Mouse (Mus musculus) midbrain, embryonic 16.5 days (tissue): ENCODE data around the gene Tubb2b. TPM values are rescaled to one million over a fixed set of nuclear protein-coding genes. Genes with fewer than 3 reads are reported as not detected.

Experiments used
- ATAC-seq: fragments of 200-750 bp; cut with Nextera tagmentation; 2 replicates; pipeline ENCODE4 v1.8.0; 2017; ENCODE audit warnings: moderate TSS enrichment
- H3K27ac ChIP-seq: fragments of 300-500 bp; sonication (generic); 2 replicates; pipeline ENCODE4 v1.5.1; 2014; ENCODE audit warnings: mild to moderate bottlenecking, low read length, mixed read lengths
- H3K27me3 ChIP-seq: fragments of 300-500 bp; sonication (generic); 2 replicates; pipeline ENCODE4 v1.6.1; 2014; ENCODE audit warnings: low read depth, low read length, mixed read lengths; ENCODE audit not compliant: control insufficient read depth, insufficient read depth
- H3K36me3 ChIP-seq: fragments of 300-500 bp; sonication (generic); 2 replicates; pipeline ENCODE4 v1.6.1; 2014; ENCODE audit warnings: mild to moderate bottlenecking, low read length, moderate library complexity, mixed read lengths; ENCODE audit not compliant: control insufficient read depth, insufficient read depth
- H3K4me1 ChIP-seq: fragments of 300-500 bp; sonication (generic); 2 replicates; pipeline ENCODE4 v1.6.1; 2014; ENCODE audit warnings: mild to moderate bottlenecking, low read length, mixed read lengths; ENCODE audit not compliant: control insufficient read depth, insufficient read depth
- H3K4me2 ChIP-seq: fragments of 300-500 bp; sonication (generic); 2 replicates; pipeline ENCODE4 v1.6.1; 2014; ENCODE audit warnings: mild to moderate bottlenecking, low read length, mixed read lengths
- H3K4me3 ChIP-seq: fragments of 300-500 bp; sonication (generic); 2 replicates; pipeline ENCODE4 v1.5.1; 2014; ENCODE audit warnings: low read depth, mild to moderate bottlenecking, low read length, moderate library complexity, mixed read lengths
- H3K9ac ChIP-seq: fragments of 300-500 bp; sonication (generic); 2 replicates; pipeline ENCODE4 v1.6.1; 2014; ENCODE audit warnings: low read depth, low read length, mixed read lengths
- H3K9me3 ChIP-seq: fragments of 300-500 bp; sonication (generic); replicated peaks from 2 replicates; pipeline ENCODE4 v1.6.1; 2014; ENCODE audit warnings: mild to moderate bottlenecking, low read length, mixed read lengths; ENCODE audit not compliant: control insufficient read depth, poor library complexity, severe bottlenecking
- WGBS: fragments of 180-500 bp; shearing (Covaris S2); extraction: QIAGEN DNeasy Blood & Tissue Kit; methylation state at CpG from one replicate; pipeline ENCODE4 v1.1.7; 2014; 5-methylcytosine and 5-hydroxymethylcytosine counted together
- polyA plus RNA-seq: library from polyadenylated mRNA; unstranded; fragments of >200 nt; fragmentation: Nextera tagmentation; extraction: Ambion mirVana; gene quantifications from 2 replicates; pipeline ENCODE4 v1.2.1, GENCODE M21; 2015

Gene Tubb2b
- polyA plus RNA-seq, 1 experiment from 2014 or later: 1,315 TPM

DNA sequence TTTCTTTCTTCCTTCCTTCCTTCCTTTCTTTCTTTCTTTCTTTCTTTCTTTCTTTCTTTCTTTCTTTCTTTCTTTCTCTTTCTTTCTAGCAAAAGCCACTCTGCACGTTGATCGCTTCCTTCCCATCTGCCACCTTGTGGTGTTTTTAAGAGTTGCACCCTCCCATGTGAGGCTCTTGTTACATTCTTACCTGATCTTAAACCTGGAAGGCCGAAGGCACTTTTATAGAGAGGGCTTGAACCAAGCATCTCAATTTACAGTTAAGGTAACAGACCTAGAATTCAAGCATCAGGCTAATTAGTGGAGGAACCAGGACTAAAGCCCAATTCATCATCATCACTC is 24.6 kb upstream of the Tubb2b start:
- H3K27me3 ChIP-seq: no peaks in the 10 kb centered on the region
- H3K4me3 ChIP-seq: peak overlapping the region; percentile 26
- H3K27ac ChIP-seq: peak overlapping the region; percentile 87
- no peaks in the 10 kb centered on the region for H3K9me3 ChIP-seq
- no peaks in the 10 kb centered on the region for H3K36me3 ChIP-seq
- peak overlapping the region; percentile 57 for H3K9ac ChIP-seq
- H3K4me2 ChIP-seq: peak overlapping the region; percentile 52
- WGBS: 29% methylated on average over 3 of the region's 3 CpGs
- peaks cover 24% of the 10 kb centered on the region for H3K4me1 ChIP-seq
- peak; percentile 25; the same call in 1 of the 2 replicates for ATAC-seq

DNA sequence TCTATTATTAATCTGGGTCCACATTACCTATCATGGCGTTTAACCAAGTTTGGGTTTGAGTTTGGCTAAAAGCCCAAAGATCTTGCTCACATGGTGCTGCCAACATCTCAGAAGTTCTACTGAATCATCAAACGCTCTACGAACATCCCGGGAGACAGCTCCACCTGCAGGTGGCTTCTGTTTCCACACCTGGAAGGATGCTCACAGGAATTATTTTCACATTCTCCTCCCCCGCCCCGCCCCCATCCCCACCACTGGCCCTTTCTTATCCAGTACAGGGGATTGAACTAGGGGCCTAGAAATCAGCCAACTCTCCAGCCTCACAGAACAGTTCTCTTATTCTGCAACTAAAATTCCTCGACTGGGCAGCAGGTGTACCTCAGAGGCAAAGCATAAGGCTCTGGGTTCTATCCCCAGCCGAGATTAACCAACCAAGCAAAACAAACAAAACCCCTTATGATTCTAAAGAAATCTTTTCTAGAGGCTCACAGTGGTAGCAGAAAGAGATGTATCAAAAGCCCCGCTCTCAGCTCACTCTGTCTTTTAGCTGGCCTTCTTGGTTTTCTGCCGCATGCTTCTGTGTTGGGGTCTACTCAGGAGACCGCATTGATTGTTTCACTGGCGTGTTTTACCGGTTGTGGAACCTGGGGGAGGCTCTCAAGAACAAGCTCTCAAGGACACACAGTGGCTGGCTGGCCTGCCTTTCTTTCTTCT is 24.1 kb upstream of the Tubb2b start:
- ATAC-seq: peak; percentile 46
- WGBS: 33% methylated on average over 13 of the region's 13 CpGs

DNA sequence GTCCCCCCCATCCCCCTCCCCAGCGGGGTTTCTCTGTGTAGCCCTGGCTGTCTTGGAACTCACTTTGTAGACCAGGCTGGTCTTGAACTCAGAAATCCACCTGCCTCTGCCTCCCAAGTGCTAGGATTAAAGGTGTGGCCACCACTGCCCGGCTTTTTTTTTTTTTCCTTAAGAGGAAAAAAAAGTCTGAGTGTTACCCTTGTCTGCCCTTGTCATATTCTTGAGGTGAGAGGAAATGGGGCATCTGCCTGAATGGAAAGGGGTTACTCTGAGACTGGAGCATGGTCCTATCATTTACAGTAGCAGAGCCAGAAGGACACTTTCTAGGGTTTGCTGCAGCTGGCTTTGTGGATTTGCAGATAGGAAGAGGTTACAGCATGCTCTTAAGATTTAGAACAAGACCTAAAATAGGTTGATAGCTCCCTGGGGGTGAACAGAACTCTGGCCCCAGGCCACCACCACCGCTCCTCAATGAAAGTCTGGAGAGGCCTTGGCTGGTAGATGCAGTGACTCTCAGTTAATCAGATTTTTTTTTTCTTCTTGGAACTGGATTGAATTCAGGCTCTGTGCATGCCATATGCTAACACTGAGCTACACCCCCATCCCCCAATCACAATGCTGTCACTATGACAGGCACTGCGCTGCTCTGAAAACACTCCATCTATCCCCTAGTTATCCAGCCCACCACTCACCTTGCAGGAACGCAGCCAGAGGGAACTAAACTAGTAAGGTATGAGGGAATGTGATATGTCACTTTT is 23.2 kb upstream of the Tubb2b start:
- H3K4me3 ChIP-seq: no peak overlapping the region
- peak overlapping the region; percentile 12; the same call in 1 of the 2 replicates for H3K4me2 ChIP-seq
- no peak overlapping the region for H3K9ac ChIP-seq
- no peak for ATAC-seq
- 77% methylated on average over 4 of the region's 5 CpGs for WGBS
- no peaks in the 10 kb centered on the region for H3K27me3 ChIP-seq
- H3K9me3 ChIP-seq: no peaks in the 10 kb centered on the region
- peaks cover 30% of the 10 kb centered on the region for H3K4me1 ChIP-seq
- no peaks in the 10 kb centered on the region for H3K36me3 ChIP-seq
- peak overlapping the region; percentile 87 for H3K27ac ChIP-seq

More for the DNA sequence above, 24.1 kb upstream of the Tubb2b start:
- Histone ChIP-seq H3K4me1 (peaks cover 29% of the 10 kb centered on the region), H3K27me3 (no peaks in the 10 kb centered on the region), H3K9me3 (no peaks in the 10 kb centered on the region), H3K36me3 (no peaks in the 10 kb centered on the region), H3K27ac (peak overlapping the region; percentile 87), H3K4me3 (peak overlapping the region; percentile 26), H3K4me2 (peak overlapping the region; percentile 52), H3K9ac (peak overlapping the region; percentile 57)

DNA sequence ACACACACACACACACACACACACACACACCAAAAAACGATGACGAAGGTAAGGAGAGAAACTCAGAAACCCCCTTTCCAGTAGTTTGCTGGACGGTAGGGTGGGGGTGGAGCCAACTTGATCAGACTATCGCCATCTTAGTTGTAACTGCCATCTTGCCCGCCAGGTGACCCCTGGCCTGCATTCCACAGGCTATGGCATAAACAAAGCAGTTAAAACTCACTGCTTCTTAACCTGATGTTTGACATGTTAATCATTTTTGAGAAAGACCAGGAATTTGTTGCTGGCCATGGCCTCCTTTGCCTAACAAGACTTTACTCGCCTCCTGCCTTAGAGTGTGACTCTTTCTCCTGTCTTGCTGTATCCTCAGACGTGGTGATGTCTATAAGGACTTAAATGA is 22.4 kb upstream of the Tubb2b start:
- no peak for ATAC-seq

DNA sequence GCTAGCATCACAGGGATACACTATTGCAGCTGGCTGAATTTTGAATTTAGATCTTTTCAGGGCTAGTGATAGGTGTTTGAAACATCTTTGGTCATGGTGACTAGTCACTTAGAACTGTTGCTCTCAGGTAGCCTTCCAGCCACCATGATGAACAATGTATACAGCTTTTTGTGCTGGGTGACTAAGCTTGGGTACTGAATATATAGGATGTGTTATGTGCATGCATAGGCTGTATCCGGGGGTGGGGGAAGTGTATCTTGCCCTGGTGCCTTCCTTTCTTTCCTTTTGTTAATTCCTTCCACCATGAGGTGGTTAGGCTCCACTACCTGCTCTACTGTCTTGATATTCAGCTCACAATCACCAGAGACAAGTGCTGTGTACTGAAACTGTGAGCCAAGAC is 21.2 kb upstream of the Tubb2b start:
- 92% methylated on average over 1 of the region's 1 CpGs for WGBS
- ATAC-seq: no peak

More for the DNA sequence above, 22.4 kb upstream of the Tubb2b start:
- Histone ChIP-seq H3K4me1 (peaks cover 37% of the 10 kb centered on the region), H3K36me3 (no peaks in the 10 kb centered on the region), H3K9ac (no peak overlapping the region), H3K27ac (no peak overlapping the region), H3K9me3 (no peaks in the 10 kb centered on the region), H3K27me3 (no peaks in the 10 kb centered on the region), H3K4me3 (no peak overlapping the region), H3K4me2 (no peak overlapping the region)
- WGBS: 78% methylated on average over 7 of the region's 7 CpGs

DNA sequence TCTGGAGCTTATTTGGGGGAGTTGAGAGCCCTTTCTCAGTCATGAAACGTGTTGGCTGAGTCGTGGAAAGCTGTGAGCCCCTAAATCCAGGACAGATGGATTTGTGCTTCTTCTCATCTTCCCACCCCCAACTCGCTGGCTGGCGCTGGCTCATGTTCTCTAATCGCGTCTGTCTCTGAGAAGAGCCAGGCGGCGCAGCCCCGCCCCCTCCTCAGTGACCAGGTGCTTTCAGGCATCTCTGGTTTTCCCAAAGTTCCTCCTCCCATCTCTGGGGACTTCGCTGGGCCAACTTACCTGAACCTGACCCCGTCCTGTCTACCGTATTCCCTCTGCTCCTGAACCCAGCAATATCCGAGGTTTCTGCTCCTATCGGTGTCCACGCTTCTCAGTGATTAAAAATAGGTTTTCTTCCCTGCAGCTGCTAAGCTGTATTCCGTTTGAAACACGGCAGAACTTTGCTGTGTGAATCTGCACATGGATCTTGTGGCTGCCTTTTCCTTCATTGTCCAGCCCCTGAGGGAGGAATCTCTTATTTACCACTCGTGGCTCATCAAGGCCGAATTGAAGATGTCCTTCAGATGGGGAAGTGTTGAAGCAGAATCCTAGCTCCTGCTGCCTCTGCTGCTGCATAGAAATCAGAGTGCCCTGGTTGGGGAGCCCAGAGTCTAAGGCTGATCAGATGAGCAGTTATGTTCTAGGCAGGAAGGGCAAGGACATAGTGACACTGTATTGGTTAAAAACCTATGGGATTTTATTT is 20.2 kb upstream of the Tubb2b start:
- Histone ChIP-seq H3K27ac (peak overlapping the region; percentile 99), H3K36me3 (no peaks in the 10 kb centered on the region), H3K9ac (peak overlapping the region; percentile 71), H3K4me2 (peak overlapping the region; percentile 51), H3K9me3 (no peaks in the 10 kb centered on the region), H3K27me3 (no peaks in the 10 kb centered on the region), H3K4me3 (peak overlapping the region; percentile 42), H3K4me1 (peaks cover 40% of the 10 kb centered on the region)
- WGBS: 5% methylated on average over 19 of the region's 19 CpGs
- ATAC-seq: peak; percentile 8; the same call in 1 of the 2 replicates

More for the DNA sequence above, 21.2 kb upstream of the Tubb2b start:
- peaks cover 40% of the 10 kb centered on the region for H3K4me1 ChIP-seq
- no peak overlapping the region for H3K4me3 ChIP-seq
- H3K36me3 ChIP-seq: no peaks in the 10 kb centered on the region
- H3K9ac ChIP-seq: no peak overlapping the region
- H3K27me3 ChIP-seq: no peaks in the 10 kb centered on the region
- peak overlapping the region; percentile 99 for H3K27ac ChIP-seq
- H3K4me2 ChIP-seq: no peak overlapping the region
- no peaks in the 10 kb centered on the region for H3K9me3 ChIP-seq

DNA sequence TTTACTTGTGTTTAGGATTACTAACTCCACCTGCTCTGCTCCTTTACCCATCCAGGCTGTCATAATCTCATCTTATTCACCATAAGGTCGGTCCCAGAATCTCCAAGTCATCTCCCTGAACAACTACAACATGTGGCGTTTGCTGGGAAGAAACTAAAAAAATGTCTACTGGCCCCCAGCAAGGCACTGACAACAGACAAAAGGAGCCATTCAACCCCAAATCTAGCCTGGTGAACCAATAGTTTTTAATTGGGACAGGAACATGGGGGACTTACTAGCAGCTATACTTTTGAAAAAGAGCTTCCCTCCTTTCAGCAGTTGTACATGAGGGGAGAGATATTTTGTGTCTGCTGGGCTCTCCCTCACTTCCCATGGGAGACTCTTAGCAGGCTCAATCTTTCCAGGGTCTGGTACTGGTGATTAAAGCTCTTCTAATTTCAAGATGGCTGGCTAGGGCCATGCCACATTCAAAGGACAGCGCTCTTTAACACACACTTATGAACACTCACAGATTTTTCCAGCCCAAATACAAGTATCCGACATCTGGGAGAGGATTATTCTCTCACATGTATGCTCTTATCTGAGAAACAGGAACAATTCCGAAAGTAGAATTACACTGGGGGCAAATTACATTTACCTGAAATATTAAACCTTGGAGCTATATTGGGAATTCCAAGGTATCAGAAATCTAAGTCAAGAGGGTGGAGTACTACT is 19.4 kb upstream of the Tubb2b start:
- H3K9me3 ChIP-seq: no peaks in the 10 kb centered on the region
- peak overlapping the region; percentile 42 for H3K4me3 ChIP-seq
- no peaks in the 10 kb centered on the region for H3K27me3 ChIP-seq
- H3K4me1 ChIP-seq: peaks cover 40% of the 10 kb centered on the region
- peak overlapping the region; percentile 51 for H3K4me2 ChIP-seq
- peak; percentile 23; the same call in 1 of the 2 replicates for ATAC-seq
- peak overlapping the region; percentile 99 for H3K27ac ChIP-seq
- H3K36me3 ChIP-seq: no peaks in the 10 kb centered on the region
- peak overlapping the region; percentile 71 for H3K9ac ChIP-seq
- 33% methylated on average over 5 of the region's 5 CpGs for WGBS

DNA sequence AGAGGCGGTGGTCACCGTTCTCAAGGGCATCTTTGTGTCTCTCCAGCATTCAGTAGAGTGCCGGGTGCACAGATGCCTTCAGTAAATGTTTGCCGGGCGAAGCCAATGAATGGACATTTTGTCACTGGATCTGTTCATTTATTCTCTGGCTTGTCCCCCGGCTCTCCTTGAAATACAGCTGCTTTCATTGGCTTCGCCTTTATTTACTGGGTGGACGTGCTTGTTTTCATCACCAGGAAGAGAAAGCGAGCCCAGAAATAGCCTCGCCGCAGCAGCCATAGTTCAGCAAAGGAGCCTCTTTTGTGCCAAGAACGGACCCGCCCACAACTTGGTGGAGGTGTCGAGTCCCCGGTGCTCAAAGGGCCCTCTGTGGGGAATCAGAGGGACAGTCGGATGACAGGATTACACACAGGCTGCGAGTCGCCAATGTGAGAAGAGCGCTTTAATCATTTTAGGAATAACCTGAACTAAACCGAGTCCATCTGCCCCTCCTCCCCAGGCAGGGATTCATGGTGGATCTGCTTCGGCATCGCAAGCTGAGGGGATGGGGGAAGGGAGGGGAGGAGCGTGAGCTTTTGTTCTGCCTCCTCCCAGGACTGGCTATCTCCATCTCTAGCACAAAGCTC is 18.6 kb upstream of the Tubb2b start:
- 1% methylated on average over 23 of the region's 23 CpGs for WGBS
- Histone ChIP-seq H3K9me3 (no peaks in the 10 kb centered on the region), H3K27me3 (no peaks in the 10 kb centered on the region), H3K9ac (peak overlapping the region; percentile 71), H3K36me3 (no peaks in the 10 kb centered on the region), H3K4me1 (peaks cover 33% of the 10 kb centered on the region), H3K4me3 (peak overlapping the region; percentile 42), H3K4me2 (peak overlapping the region; percentile 51), H3K27ac (peak overlapping the region; percentile 99)
- ATAC-seq: peak; percentile 91
